Mouse (Mus musculus): ENCODE data around the gene Cox8b. TPM values are rescaled to one million over a fixed set of nuclear protein-coding genes. Genes with fewer than 3 reads are reported as not detected.

Cox8b gene
- total RNA-seq, 2 experiments from 2014 or later = not detected

DNA sequence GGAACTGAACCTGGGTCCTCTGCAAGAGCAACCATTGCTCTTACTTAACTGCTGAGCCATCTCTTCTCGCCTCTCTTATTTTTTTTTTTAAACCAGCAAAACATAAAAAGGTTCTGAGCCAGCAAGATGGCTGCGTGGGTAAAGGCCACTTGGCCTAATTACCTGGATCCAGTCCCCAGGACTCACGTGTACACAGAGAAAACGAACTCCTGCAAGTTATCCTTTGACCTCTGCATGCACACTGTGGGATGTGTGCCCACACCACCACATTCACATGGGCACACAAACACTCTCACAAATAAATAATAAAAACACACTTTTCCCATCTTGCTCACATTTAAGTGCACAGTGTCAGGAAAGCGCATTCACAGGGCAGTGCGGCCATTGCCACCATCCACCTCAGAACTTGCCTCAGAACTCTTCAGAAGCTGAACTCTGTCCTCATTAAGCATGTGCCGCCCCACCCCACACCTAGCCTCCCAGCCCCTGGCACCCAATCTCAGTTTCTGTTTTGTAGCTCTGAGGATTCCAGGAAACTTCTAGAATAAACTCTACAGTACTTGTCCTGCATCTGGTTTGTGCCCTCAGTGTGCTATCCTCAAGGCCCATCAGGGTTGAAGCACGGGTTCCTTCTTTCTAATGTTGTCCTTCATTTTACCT lies 13.9 kb upstream of the Cox8b start:
- ATAC-seq (replicated peaks; ENCODE audit: poor library complexity) = no peak

DNA sequence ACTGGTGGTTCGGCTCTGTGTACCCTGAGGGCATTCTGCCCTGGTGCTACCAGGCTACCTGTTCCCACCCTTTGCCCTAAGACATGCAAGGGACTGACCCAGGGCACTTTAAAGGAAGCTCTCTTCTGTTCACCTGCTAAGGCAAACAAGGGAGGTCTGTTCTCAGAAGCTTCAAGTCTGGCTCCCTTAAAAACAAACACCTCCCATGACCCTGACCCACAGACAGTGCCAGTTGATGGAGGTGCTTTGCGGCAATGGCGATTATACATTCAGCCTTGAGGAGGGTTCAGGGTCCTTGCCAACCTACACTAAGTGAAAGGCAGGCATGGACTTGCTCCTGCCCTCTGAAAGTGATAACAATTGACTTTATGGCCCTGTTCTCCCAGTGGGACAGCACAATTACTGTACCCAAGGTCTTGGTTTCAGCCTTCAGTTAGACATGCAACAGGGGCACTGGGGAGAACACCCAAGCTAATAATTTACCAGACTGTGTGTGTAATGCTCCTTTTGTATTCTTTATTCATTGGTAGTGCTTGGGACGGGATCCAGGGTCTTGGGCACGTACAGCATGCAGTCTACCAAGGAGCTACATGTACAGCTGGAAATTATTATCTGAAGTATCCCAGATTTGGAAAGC lies 12.7 kb upstream of the Cox8b start:
- ATAC-seq (replicated peaks; ENCODE audit: poor library complexity) = no peak

DNA sequence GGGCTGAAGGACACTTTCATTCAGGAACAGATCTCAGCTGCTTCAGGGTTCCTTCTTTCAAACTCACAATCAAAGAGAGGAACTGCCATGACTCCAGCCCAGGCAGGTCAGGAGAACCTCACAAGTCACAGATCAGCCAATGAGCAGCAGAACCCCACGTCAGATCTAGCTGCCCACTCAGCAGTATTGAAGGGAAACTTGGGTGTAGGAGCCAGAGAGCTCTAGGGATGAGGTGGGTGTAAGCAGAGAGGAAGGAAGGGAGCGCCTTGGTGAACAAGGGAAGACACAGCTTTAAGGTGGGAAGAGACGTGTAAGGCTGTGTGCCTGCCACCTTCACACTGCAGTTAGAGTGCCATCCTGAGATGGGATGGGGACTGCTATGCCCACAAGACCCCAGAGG lies 12.0 kb upstream of the Cox8b start:
- ATAC-seq (replicated peaks; ENCODE audit: poor library complexity) = no peak

DNA sequence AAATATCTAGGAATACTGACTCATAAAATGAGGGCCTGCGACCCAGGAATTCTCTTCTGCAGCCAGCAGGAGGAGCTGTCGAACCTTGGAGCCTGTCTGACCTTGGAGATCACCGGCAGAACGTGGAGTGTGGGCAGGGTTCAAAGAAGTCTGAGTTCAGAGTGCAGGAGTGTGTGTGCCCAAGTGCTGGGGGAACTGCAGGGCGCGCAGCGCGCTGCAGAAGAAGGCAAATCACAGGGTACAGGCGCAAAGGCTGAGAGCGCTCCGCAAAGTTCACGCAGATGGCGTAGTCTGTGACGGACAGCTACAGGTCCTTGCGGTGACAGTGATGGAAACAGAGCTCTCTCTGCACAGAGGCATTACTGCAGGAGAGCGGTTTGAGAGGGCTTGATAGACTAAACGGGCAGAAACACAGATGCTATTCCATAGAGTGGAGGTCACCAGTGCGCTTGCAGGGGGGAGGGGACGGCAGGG lies 8.4 kb upstream of the Cox8b start:
- ATAC-seq (replicated peaks; ENCODE audit: poor library complexity) = peak; percentile 91

DNA sequence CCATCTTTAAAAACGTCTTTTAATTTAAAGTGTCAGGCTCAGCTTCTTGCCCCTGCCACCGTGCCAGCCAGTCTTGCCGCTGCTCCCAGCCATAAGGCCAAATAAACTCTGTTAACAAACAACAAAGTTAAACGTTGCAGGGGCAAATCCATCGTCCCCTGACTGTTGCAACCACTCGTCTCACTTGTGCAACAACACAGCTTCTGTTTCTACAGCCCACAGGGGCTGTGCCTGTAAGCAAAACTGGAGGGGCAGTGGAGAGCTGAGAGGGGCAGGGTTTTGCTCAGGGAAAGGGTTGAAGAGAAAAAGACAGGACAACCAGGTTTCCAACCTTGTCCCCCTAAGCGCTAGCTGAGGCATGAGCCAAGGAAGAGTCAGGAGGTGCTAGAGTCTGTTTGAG lies 7.9 kb upstream of the Cox8b start:
- peak; percentile 53 for ATAC-seq (replicated peaks; ENCODE audit: poor library complexity)

DNA sequence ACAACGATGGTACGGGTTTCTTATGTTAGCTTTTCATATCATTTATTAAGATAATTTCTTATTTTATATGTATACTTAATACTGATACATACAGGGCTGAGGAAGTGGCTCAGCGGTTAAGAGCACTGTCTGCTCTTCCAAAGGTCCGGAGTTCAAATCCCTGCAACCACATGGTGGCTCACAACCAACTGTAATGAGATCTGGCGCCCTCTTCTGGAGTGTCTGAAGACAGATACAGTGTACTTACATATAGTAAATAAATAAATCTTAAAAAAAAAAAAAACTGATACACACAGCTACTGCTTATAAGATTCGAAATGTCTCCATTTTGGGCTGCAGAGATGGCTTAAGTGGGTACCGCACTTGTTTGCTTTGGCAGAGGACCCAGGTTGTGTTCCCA lies 7.5 kb upstream of the Cox8b start:
- no peak for ATAC-seq (replicated peaks; ENCODE audit: poor library complexity)

DNA sequence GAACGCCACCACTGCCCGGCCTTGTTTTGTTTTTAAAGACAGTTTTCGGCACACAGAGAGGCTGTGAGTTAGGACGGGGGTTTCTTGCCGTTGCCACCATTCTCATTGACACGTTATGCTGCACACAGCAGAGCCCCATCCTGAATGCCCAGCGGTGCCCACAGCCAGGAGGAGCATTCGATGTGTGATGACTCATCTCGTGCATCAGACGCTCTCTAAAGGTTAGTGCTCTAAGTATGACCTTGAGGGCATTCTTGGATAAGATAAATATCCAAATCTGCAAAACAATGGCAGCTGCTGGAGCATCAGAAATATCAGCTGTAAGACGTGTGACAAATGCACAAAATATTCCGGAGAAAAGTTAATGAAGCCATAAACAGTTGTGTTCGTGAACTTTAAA lies 6.9 kb upstream of the Cox8b start:
- ATAC-seq (replicated peaks; ENCODE audit: poor library complexity) = no peak

DNA sequence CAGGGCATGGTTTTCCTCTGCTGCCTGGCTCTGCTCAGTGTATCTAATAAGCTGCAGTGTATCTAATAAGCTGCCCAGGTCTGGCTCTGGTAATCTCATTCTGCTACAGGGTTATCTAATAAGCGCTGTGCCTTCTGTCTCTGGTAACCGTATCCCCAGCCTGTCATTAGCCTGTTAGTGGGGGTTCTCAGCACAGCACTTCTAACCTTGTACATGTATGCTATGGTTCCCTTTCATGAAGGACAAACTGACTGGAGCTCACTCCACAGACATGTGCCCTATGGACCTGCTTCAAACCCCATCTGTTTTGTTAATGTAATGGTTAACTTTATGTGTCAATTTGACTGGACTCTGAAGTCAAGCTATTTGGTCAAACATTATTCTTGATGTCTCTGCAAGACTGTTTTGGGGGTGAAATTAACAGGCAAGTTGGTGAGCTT lies 5.4 kb upstream of the Cox8b start:
- ATAC-seq (replicated peaks; ENCODE audit: poor library complexity) = peak; percentile 51

DNA sequence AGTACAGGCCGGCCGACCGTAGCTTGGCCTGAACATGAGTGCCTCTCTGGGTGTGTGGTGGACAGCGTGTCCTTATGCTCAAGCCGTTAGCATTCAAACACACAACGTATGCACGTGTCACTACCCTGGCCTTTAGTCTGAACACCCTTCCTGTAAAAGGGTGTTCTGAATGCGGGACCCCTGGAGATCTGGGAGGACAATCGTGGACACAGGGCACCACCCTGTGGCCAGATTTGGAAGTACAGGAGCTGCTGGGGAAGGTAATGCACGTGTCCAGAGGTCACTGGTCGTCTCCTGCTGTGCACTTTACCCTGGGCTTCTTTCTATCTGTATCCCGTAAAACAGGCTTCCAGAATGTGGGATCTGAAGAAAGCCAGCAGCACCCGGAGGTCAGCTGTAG lies 3.0 kb upstream of the Cox8b start:
- ATAC-seq (replicated peaks; ENCODE audit: poor library complexity) = peak; percentile 86

DNA sequence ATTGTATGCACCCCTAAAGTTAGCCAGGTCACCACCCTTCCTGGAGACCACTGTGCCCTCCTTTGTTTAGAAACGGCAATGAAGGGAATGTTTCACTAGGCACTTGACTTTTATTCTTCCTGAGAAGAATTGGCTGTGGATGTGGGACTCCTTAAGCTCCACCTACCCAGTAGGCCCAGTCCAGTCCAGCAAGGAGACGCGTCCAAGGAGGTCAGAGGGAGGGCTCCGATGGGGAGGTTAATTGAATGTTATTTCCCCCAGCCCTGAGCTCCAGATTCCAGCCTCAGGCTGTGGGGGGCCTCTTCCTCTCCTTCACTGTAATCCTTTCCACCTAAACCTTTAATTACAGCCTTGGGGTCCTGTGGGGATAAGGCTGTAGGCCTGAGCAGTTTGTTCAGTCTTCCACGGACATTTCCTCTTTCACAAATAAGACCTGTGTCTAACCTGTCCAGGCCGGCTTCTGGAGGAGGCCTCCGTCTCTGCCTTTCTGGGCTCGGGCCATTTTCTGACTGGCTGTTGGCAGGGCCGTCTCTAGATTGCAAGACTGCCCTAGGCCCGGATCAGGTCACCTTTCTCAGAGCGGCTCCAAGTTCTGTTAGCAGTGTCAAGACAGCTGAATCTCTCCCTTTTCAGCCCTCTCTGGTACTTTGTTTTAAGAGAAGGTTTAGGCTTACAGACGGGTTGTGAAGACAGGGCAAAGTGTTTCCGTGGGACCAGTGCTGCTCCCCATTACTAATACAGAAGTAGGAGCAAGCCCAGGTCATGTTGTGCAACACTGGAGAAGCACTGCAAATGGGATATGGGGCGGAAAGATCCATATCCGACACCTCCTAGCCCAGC lies 2.0 kb upstream of the Cox8b start:
- no peak for ATAC-seq (replicated peaks; ENCODE audit: poor library complexity)

DNA sequence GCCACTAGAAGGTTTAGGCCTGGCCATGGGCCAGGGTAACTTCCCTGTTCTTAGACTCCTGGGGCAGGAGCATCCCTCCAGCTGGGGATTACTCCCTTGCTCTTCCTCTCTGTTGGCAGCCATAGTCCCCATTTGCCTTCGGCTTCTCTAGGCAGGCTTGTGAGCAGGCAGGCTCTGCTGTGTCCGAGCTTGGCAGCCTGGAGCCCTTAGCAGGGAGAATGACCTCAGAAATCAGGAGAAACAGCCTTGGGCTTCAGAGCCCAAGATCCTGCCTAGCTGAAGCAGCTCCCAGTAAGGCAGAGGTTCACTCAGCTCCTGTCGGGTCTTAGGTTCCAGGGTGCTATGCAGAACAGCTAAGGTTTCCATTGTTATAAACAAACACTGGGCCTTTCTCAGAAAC lies 1.1 kb downstream of the Cox8b start:
- no peak for ATAC-seq (replicated peaks; ENCODE audit: poor library complexity)

DNA sequence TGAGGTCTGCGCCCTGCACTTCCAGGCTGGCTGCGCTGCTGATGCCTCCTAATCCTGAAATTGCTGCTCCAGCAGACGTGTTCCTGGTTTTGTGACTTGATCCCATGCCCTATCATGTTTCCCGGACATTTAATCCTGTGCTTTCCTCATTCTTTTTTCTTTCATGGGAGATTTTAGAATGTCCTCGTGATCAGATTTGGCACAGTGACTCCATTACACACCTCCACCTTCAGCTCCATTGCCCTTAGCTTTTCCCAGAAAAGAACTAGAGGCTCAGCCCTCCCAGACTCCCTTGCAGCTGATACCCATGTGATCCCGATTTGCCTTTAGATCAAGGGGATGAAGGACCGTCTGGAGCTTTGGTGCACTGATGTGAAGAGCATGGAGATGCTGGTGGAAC lies 2.4 kb downstream of the Cox8b start:
- no peak for ATAC-seq (replicated peaks; ENCODE audit: poor library complexity)

DNA sequence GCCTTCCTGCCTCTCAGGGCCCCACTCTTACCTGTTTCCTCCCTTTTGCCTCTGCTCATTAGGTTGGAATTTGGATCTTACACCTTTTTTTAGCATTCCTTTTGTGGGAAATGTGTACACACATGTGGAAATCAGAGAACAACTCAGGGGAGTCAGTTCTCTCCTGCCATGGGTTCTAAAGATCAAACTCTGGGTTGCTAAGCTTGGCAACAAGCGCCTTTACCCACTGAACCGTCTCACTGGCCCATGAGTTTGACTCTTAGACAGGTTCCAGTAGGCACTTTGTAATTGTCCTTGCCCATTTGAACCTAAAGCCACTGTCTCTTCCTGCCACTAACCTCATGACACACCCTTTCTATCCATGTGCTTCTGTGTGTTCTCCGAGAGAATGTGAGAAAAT lies 5.6 kb downstream of the Cox8b start:
- no peak for ATAC-seq (replicated peaks; ENCODE audit: poor library complexity)

DNA sequence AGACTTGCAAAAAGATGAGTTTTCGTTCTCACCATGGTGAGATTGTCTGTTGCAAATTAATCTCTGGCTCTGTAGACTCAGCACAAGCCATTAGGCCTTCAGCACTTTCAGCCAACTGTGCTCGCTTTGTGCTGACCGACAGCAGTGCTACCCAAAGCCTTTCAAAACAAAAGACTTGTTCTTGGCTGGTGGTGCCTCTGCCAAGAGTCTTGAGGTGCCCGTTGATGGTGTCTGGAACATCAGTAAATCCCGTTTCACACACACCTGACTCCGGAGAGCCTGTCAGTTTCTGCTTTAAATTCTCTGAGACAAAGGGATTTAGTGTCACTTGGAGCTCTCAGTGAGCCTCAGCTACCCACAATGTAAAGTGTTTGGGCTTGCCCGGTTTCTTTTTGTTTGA lies 6.2 kb downstream of the Cox8b start:
- no peak for ATAC-seq (replicated peaks; ENCODE audit: poor library complexity)

DNA sequence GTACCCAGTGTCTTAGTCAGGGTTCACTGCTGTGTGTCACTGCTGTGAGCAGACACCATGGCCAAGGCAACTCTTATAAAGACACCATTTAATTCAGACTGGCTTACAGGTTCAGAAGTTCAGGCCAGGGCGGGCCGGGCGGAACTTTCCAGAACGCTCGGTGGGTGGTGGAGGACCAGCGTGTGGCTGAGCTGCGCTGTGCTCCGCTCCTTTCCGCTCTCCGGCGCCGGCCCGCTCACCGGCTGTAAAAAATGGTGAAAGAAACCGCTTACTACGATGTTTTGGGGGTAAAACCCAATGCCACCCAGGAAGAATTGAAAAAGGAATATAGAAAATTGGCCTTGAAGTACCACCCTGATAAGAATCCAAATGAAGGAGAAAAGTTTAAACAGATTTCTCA lies 9.6 kb downstream of the Cox8b start:
- peak; percentile 46; the same call in 1 of the 2 replicates for ATAC-seq (replicated peaks; ENCODE audit: poor library complexity)

DNA sequence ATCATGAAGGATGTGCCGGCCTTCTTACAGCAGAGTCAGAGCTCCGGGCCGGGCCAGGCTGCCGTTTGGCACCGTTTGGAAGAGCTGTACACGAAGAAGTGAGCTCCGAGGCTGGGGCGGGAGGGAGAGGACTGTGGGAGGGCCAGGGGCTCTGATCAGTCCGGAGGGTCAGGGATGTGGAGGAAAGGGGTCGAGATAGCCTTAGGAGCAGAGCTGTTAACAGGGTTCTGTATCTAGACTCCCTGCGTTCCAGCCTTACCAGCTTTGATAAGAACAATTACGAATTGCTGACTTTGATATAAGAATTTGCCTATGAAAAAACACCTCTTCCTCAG lies 17.8 kb downstream of the Cox8b start:
- peak; percentile 1; the same call in 1 of the 2 replicates for ATAC-seq (replicated peaks; ENCODE audit: poor library complexity)

DNA sequence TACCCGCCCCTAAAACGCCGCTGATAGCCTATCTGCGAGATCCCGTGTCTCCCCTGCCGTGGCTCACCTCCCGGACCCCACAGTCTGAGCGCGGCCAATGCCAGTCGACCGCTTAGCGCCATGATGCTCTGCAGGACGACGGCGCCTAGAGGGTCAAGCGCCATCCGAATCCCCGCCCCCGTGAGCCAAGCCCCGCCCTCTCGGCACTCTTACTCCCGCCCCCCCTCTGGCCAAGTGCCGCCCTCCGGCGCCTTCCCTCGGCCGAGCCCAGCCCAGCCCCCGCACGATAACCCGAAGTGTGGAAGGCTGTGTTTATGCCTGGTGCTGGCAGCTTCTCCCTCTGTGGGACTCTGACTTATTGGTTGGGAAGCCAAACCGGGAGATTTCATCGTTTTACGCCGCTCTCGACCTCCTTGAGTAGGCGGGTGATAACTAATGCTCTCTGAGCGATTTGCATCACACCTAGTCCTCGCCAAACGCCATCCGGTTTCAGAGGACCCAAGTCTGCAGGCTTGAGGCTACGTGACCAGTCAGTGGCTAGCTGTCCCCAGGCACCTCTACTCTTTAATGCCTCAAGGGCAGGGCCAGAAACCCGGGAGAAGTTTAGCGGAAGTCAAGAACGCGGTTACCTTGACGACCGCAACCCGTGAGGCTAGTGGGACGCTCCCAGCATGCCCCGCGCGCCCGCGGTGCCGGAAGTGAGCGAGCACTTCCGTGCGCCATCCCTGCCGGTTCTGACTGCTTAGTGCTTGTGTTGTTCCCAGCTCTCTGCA lies 18.4 kb downstream of the Cox8b start, which contains the start of the genes Psmd13 and Sirt3:
Gene Psmd13 (plus strand): TSS at position 273 of the 773 bp plus-strand sequence.
Gene Sirt3 (minus strand): TSS at position 614 of the 773 bp plus-strand sequence.
- ATAC-seq (replicated peaks; ENCODE audit: poor library complexity) = peak; percentile 82

DNA sequence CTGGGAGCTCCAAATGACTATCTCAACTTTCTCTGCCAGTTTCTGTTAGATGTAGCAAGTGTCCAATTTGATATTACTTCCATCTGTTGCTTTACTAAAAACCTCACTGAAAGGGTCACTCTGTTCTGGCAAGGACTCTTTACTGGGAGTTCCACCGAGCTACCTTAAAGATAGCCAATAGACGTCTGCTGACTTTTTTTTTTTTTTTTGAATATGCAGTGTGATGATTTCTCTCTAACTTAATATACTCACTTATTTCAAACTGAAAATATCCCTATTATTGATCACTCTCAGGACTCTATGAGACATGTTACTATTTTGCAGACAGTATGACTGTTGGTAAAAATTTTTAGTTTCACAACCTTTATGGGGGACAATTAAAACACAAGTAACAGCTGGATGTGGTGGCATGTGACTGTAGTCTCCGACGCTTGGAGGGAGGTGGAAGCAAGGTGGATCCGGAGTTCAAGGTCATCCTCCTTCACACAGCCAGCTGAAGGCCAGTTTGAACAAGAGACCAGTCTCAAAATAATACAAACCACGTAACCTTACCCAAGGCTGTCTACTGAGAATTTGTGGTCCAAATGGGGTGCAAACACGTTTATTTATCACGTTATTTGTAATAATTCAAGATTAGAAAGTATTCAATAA lies 19.3 kb downstream of the Cox8b start:
- no peak for ATAC-seq (replicated peaks; ENCODE audit: poor library complexity)

DNA sequence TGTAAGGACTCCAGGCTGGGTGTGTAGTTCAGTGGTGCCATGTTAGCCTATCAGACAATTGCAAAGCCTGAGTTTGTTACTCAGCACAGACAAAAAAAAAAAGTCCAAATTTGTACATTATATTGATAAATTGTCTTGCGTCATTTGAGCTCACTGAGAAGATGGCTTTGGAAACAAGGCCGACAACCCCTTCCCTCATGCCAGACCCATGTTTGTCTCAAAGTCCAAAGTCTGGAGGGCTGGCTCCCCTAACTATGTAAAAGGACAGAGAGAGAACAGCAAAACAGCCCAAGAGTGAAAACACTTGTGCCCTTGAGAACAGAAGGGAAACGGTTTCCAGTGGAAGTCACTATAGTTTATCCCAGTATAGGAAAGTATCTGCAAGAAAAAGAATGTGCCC lies 19.8 kb downstream of the Cox8b start:
- no peak for ATAC-seq (replicated peaks; ENCODE audit: poor library complexity)

DNA sequence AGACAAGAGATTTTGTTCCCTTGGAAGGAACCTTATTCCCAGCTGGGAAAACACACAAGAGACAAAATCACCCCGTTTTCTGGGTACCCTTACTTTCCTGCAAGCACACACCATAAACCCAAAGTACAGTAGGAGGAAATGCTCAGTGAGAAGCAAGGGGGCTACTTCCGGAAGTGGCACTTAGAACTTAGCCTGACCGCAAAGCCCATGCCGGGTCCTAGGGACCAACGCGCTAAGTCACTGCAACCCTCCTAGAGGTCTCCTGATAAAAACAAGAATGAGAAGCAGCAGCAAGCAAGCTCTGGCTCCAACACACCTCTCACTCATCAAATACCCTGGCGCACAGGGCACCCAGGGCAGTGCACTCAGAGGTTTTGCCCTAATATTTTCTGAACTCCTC lies 20.9 kb downstream of the Cox8b start:
- peak; percentile 30 for ATAC-seq (replicated peaks; ENCODE audit: poor library complexity)
